Comparison of ENCODE assay signal across 8 mouse cellular contexts in genomic region chr15:91609713-91610112, GRCm38 (mm10). TPM values are rescaled to one million over a fixed set of nuclear protein-coding genes. Genes with fewer than 3 reads are reported as not detected.
DNase-seq lines count a peak whose midpoint lies in the region; ATAC-seq and TF ChIP-seq lines count a peak whose summit lies in the region.

No protein-coding gene starts in this region.

- H3K9me3 ChIP-seq in forebrain, embryonic 11.5 days (ENCODE audit: control insufficient read depth, low read length): no peaks in the 10 kb centered on the region
- H3K9me3 ChIP-seq in forebrain, embryonic 13.5 days (replicated peaks): no peaks in the 10 kb centered on the region

- H3K4me3 ChIP-seq in forebrain, embryonic 11.5 days (ENCODE audit: low read depth, low read length): no peak overlapping the region
- H3K4me3 ChIP-seq in forebrain, embryonic 13.5 days: no peak overlapping the region

- H3K27ac ChIP-seq in forebrain, embryonic 11.5 days (ENCODE audit: low read depth, low read length): no peak overlapping the region
- no peak overlapping the region for H3K27ac ChIP-seq in forebrain, embryonic 13.5 days

- peak; percentile 69 for DNase-seq in forebrain, embryonic 11.5 days (ENCODE audit: low spot score)
- DNase-seq in B cell, adult 2 months: peak; percentile 90 to 93
- DNase-seq in brain, embryonic 14.5 days (ENCODE audit: low read depth): peak; percentile 76
- DNase-seq in gastrocnemius, postnatal 10 days: peak; percentile 77
- DNase-seq in layer of hippocampus, adult 8-10 months (ENCODE audit: low spot score in 2 of 2): peak; percentile 22 to 54
- DNase-seq in mesoderm, embryonic 11.5 days (ENCODE audit: low read depth, low spot score): peak; percentile 75
- peak; percentile 87 for DNase-seq in testis, postnatal 10 days (ENCODE audit: low spot score)

- ATAC-seq in forebrain, embryonic 11.5 days (replicated peaks; ENCODE audit: low FRiP score): no peak
- no peak for ATAC-seq in forebrain, embryonic 13.5 days

- peak; percentile 68; the same call in 1 of the 2 replicates for TF ChIP-seq CTCF in brain, embryonic 14.5 days (IDR thresholded peaks at IDR 0.05; ENCODE audit: borderline replicate concordance, extremely low read depth, insufficient read depth, insufficient read length)

- no peak overlapping the region for H3K4me2 ChIP-seq in forebrain, embryonic 11.5 days (ENCODE audit: low read depth, low read length, severe bottlenecking)
- no peak overlapping the region for H3K4me2 ChIP-seq in forebrain, embryonic 13.5 days

- H3K36me3 ChIP-seq in forebrain, embryonic 11.5 days (ENCODE audit: control insufficient read depth, insufficient read depth, low read length): no peaks in the 10 kb centered on the region
- no peaks in the 10 kb centered on the region for H3K36me3 ChIP-seq in forebrain, embryonic 13.5 days (ENCODE audit: poor library complexity, severe bottlenecking)

- 31% methylated on average over 8 of the region's 8 CpGs for WGBS in forebrain, embryonic 11.5 days
- 29% methylated on average over 8 of the region's 8 CpGs for WGBS in forebrain, embryonic 13.5 days

- no peak for TF ChIP-seq POLR2A in brain, embryonic 14.5 days (IDR thresholded peaks at IDR 0.05; ENCODE audit: borderline replicate concordance, extremely low read depth, insufficient read depth, insufficient read length, poor library complexity, severe bottlenecking)

- H3K27me3 ChIP-seq in forebrain, embryonic 11.5 days (ENCODE audit: control insufficient read depth, insufficient read depth, low read length): no peaks in the 10 kb centered on the region
- H3K27me3 ChIP-seq in forebrain, embryonic 13.5 days: no peaks in the 10 kb centered on the region

- no peak overlapping the region for H3K9ac ChIP-seq in forebrain, embryonic 11.5 days (ENCODE audit: low read length)
- H3K9ac ChIP-seq in forebrain, embryonic 13.5 days: no peak overlapping the region

- H3K4me1 ChIP-seq in forebrain, embryonic 11.5 days (replicated peaks; ENCODE audit: control insufficient read depth, insufficient read depth, low read length): no peaks in the 10 kb centered on the region
- no peaks in the 10 kb centered on the region for H3K4me1 ChIP-seq in forebrain, embryonic 13.5 days

RNA-seq across cellular contexts. Expression of gene Slc2a13, which starts 36.7 kb away (rescaled TPM):
- polyA plus RNA-seq in forebrain, embryonic 11.5 days (2014; fragmentation: Nextera tagmentation; extraction: Ambion mirVana): 2.0 and 2.3 TPM in 2 replicates
- 1.7 and 2.0 TPM in 2 replicates for polyA plus RNA-seq in forebrain, embryonic 13.5 days (2015; fragmentation: Nextera tagmentation; extraction: Ambion mirVana)
- 4.2 and 6.3 TPM in 2 replicates for polyA plus RNA-seq in brain, embryonic 14.5 days (2012; rRNA removed)
- 1 to 10 TPM; 3.1 to 4.8 TPM for total RNA-seq in gastrocnemius, postnatal 10 days (2021)
- 10 to 100 TPM; 60.8 to 69.0 (median 64.0) TPM for total RNA-seq in layer of hippocampus, adult 8-10 months (2022)

Comparison
In these comparisons a context has a peak if more than half of its experiments do, and no peak if none do; other contexts are left out.
1. DNase-seq: peak in every context shown above with its lines; median percentile 92 in B cell, adult 2 months; 87 in testis, postnatal 10 days; 77 in gastrocnemius, postnatal 10 days; 76 in brain, embryonic 14.5 days; 75 in mesoderm, embryonic 11.5 days; 69 in forebrain, embryonic 11.5 days; 38 in layer of hippocampus, adult 8-10 months.